Mouse (Mus musculus): Measurements from ENCODE around the gene Tpst1. TPM values are rescaled to one million over a fixed set of nuclear protein-coding genes. Genes with fewer than 3 reads are reported as not detected.

Tpst1 gene
- polyA plus RNA-seq, 1 experiment, result 19.1 TPM

DNA sequence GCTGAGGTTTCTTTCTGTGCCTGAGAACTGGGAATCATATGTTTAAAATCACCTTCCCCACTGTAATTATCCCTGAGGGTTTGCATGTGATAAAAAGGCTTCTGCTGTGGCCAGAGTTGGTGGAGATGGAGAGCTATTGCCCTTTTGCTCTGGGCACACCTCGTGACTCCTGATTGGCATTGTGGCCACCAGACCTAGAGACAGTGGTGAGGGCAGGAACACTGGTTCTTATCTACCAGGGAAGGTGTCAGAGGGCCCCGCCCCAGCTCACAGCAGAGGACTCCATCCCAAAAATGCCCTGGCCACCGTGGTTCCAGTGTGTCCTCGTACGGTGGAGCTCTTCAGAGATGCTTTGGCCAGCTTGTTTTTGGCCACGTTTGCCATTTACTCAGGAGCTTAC lies 20.2 kb upstream of the Tpst1 start:
- DNase-seq (ENCODE audit: low read depth), result no peak

GRCm38 (mm10) chr5:130055688-130056087 lies 17.4 kb upstream of the Tpst1 start:
- DNase-seq (ENCODE audit: low read depth), result no peak

DNA sequence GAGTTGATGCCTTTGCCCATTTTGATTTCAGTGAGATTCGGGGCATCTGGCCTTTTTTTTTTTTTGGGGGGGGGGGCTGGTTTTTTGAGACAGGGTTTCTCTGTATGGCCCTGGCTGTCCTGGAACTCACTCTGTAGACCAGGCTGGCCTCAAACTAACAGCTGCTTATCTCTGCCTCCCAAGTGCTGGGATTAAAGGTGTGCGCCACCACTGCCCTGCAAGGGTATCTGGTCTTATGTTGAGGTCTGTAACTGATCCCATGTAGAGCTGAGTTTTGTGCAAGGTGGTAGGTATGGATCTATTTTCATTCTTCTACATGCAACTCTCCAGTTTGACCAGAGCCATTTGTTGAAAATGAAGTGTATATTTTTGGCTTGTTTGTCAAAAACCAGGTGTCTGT lies 16.8 kb upstream of the Tpst1 start:
- no peak for DNase-seq (ENCODE audit: low read depth)

GRCm38 (mm10) chr5:130059413-130060328 lies 13.5 kb upstream of the Tpst1 start:
- DNase-seq (ENCODE audit: low read depth), result no peak

- no peak for DNase-seq (ENCODE audit: low read depth)
Observed at GRCm38 (mm10) chr5:130060329-130060665, 12.8 kb upstream of the Tpst1 start.

- no peak for DNase-seq (ENCODE audit: low read depth)
Observed at GRCm38 (mm10) chr5:130062096-130062495, 11.0 kb upstream of the Tpst1 start.

- no peak for DNase-seq (ENCODE audit: low read depth)
Observed at GRCm38 (mm10) chr5:130063760-130064159, 9.4 kb upstream of the Tpst1 start.

DNA sequence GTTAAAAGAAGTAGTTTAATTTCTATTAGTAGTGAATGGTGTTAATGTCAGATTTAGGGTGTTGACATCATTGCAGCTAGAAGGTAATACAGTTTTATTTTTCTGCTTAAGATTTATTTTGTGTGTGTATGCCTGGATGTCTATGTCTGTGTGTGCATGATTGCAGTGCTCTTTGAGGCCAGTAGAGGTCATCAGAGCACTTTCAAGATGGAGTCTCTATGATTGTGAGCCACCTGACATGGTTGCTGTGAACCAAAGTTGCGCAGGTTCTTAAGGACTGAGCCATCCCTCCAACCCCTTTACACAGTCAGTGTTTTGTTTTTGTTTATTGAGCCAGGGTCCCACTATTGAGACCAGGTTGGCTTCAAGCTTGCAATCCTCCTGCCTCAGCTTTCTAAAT lies 7.5 kb upstream of the Tpst1 start:
- DNase-seq (ENCODE audit: low read depth), result no peak

DNA sequence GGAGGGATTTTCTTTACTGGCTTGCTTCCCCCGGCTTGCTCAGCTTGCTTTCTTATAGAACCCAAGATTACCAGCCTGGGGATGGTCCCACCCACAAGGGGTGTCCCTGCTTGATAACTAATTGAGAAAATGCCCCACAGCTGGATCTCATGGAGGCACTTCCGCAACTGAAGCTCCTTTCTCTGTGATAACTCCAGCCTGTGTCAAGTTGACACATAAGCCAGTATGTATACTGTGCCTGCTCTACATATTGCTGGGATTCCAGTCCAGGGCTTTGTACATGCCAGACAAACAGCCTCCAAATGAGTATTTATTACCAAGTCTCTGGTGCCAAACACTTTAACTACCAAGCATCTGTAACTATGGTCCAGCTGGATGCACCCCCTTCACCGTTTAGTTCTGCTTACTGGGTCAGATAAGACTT lies 5.3 kb upstream of the Tpst1 start:
- DNase-seq (ENCODE audit: low read depth), result no peak

- no peak for DNase-seq (ENCODE audit: low read depth)
Observed at GRCm38 (mm10) chr5:130074491-130074890, 1.4 kb downstream of the Tpst1 start.

- DNase-seq (ENCODE audit: low read depth), result no peak
Observed at GRCm38 (mm10) chr5:130076396-130076795, 3.3 kb downstream of the Tpst1 start.

DNA sequence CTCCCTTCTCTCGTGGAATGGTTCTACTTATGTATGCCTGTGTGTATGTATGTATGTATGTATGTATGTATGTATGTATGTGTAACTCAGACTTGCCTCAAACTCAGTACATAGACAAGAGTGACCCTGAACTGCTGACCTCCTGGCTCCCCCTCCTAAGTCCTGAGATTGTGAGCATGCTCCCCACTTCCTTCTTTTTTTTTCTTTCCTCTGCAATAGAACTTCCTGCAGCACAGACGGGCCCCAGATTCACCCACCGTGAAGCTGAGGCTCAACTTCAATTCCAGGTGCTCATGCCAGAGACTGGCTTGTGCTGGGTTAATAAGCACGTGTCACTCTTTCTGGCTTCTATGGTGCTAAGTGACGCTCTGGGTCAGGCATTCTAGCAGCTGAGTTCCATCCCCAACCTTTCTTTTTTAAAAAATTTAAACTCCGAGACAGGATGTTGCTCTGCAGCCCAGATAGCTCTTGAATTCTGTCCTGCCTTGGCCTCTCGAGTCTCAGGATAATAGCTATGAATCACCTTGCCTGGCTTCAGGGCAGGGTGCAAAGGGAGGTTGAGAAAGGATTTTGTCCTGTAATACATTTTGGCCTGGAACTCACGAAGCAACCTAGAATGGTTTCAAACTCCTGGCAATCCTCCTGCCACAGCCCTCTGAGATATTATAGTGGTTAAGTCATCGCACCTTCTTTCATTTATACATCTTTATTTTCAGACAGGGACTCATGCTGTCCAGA lies 5.1 kb downstream of the Tpst1 start:
- DNase-seq (ENCODE audit: low read depth), result no peak

DNA sequence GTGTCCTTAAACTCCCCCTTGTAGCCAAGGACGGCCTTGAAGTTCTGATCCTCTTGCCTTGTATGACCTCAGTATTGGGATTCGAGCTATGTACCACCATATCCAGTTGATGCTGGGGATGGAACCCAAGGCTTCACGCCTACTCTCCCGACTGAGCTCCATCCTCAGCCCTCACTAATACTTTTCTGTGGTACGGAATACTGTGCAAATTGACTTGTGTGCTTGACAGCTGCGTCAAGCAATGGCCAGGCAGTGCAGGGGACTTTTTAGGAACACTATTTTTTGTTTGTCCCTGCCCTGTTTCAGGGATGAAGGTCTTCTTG lies 5.7 kb downstream of the Tpst1 start:
- DNase-seq (ENCODE audit: low read depth), result no peak

GRCm38 (mm10) chr5:130079202-130080050 lies 6.3 kb downstream of the Tpst1 start:
- DNase-seq (ENCODE audit: low read depth), result no peak

GRCm38 (mm10) chr5:130080051-130080681 lies 7.0 kb downstream of the Tpst1 start:
- DNase-seq (ENCODE audit: low read depth), result no peak

DNA sequence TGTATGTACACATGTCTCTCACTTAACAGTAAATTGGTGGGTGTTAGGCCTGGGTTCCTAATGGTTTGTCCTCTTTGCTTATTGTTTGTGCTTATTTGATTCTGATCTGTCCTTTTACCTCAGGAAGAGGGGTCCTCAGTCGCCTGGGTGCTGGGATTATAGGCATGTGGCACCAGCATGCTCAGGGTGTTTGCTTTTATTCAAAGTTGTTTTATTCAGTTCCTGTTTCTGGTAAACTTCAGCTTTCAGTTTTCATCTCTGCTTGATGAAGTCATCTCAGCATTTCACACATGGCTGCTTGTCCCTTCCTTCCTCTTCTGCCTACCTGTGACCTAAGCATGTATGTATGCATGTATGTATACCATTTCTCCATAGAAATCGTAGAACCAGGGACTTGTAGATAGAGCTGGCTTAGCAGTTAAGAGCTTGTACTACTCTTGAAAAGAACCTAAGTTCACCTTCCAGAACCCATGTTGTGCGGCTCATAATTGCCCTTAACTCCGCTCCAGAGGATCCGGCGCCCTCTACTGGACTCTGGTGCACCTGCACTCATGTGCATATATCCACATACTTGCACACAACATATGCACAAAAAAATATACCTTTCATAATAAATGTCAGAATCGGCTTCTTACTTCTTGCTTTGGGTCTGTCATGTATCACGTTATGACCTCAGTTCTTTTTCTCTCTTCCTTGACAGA lies 8.2 kb downstream of the Tpst1 start:
- no peak for DNase-seq (ENCODE audit: low read depth)

GRCm38 (mm10) chr5:130082431-130082830 lies 9.3 kb downstream of the Tpst1 start:
- no peak for DNase-seq (ENCODE audit: low read depth)

- no peak for DNase-seq (ENCODE audit: low read depth)
Observed at GRCm38 (mm10) chr5:130084271-130084670, 11.1 kb downstream of the Tpst1 start.

GRCm38 (mm10) chr5:130088008-130088407 lies 14.9 kb downstream of the Tpst1 start:
- DNase-seq (ENCODE audit: low read depth), result no peak

GRCm38 (mm10) chr5:130088612-130089011 lies 15.5 kb downstream of the Tpst1 start:
- no peak for DNase-seq (ENCODE audit: low read depth)

DNA sequence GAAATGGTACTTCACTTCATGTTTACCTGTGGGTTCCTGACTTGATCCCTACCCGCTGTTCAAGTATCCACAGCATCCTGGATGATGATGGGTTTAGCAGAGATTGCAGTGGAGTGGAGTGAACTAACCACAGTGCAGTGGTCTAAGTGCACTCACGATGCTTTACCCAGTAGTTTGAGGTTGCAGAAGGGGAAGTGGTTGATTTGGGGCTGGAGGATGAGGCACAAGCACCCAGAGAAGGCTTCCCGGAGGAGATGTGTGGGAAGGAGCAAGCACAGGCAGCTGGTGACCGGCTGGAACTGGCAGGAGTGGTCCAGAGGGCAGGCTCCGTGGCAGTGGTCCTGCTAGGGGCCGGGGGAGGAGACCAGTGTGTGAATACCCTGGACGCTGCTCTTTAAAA lies 16.1 kb downstream of the Tpst1 start:
- no peak for DNase-seq (ENCODE audit: low read depth)
